Mouse (Mus musculus) kidney, postnatal 14 days (tissue): ENCODE measurements around the gene Nes.

ENCODE experiments used
- DNase-seq: peaks from one replicate; pipeline ENCODE4 v3.0.0; 2022; ENCODE audit warnings: mixed read lengths

Gene Nes

DNA sequence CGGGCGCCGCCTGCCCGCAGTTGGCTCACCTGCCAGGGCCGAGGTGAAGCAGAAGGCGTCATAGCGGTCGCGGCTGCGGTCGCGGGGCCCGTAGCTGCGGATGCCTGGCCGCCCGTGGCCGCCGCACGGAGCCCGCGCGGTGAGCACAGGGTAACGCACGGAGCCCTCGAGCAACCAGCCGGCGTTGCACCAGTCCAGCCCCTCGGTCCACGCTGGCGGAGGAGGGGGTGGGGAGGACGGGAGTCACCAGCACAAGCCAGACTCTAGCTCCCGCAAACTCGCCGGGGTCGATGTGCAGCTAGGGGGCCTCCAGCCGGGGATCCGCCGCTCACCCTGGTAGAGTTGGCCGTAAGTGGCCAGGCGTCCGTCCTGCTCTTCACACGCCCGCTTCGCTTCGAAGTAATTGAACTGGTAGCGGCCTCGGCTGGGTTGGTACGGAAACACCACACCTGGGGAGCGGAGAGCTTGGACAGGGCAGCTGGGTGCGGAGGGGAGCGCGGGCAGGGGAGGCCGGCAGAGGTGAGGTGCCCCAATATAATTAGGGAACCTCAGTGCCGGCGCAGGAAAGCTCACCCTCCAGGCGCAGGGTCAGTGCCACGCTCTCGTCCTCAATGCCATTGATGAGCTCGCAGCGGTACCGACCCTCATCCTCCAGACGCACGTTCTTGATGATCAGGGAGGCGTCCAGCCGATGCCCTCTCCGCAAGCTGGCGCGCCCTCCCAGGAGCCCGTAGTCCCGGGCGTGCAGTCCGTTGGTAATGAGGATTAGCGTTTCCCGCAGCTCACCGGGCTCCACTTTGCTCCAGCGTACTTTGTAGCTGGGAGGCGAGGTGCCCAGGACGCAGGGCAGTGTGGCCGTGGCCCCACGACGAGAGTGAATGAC lies 52.6 kb downstream of the Nes start:
- no peak for DNase-seq

- no peak for DNase-seq
These were observed 55.9 kb downstream of the Nes start for GRCm38 (mm10) chr3:88026823-88027222.

DNA sequence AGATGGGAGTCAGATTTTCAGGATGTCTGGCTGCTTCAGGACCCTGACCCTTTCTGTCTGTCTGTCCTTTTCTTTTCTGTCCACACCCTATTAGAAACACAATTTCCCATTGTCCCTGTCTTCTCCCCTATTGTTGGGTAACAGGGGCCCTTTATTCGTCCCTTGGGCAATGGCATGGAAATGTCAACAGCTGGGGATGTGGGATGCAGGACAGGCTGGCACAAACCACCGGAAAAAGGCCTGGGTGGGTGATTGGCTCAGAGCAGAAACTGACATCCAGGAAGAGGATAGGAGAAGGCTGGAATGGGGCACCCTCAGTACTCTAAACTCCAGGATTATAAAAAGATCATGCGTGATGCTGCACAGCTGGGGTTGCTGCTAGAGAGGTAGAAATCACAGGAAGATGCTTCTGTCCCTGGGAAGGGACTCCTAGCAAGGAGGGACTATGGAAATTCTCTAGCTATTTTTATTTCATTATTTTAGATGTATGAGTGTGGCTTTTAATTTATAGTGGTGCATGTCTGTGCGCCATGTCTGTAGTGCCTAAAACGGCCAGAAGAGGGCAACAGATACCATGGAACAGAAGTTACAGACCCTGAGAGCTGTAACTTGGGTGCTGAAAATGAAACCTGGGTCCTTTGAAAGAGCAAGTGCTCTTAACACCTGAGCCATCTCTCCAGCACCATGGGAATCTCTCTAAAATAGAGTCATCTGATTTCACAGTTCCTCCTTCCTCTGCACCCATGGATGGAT lies 56.7 kb downstream of the Nes start, which contains the start of gene Hapln2:
Gene Hapln2, minus strand, starts transcription at position 150 of the 753 bp plus-strand sequence.
- DNase-seq, result no peak
